Mouse (Mus musculus) cortical plate, adult 2 months (tissue): Measurements from ENCODE around the gene Prss22.

Experiments used
- CTCF ChIP-seq: fragments of 200-500 bp; IDR thresholded peaks from 2 replicates; pipeline ENCODE4 v1.5.1; 2011; ENCODE audit warnings: mild to moderate bottlenecking, control low read depth, low read length; ENCODE audit not compliant: insufficient read depth; ENCODE audit errors: extremely low read depth
- POLR2A ChIP-seq: fragments of 200-500 bp; IDR thresholded peaks from 2 replicates; pipeline ENCODE4 v1.6.1; 2011; ENCODE audit warnings: mild to moderate bottlenecking, low read length, control low read depth; ENCODE audit not compliant: insufficient read depth; ENCODE audit errors: extremely low read depth

DNA sequence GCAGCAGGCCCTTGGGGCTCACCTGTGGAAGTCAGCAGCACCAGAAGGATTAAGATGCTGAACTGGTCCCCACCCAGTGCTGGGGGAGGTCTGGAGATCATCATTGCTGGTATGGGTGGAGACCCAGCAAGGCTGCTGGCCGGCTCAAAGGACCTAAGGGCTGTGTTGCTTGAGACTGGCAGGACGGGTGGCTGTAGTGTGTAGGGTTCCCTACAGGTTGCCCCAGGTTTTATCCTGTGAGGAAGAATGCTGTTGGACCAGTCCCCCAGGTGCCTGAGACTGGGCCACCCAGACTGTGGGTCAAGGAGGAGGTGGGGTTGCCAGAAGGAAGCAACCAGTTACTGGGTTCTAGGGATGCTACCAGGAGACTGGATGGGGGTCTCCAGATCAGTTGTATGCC lies at the start of gene Prss22:
- TF ChIP-seq CTCF (no peak), POLR2A (no peak)
